Mouse (Mus musculus): ENCODE data around the gene Srpk3. TPM values are rescaled to one million over a fixed set of nuclear protein-coding genes. Genes with fewer than 3 reads are reported as not detected.

The Srpk3 gene
- polyA plus RNA-seq, 1 experiment from 2014 or later, result 0.78 TPM

GRCm38 (mm10) chrX:73788501-73788900 lies 14.3 kb downstream of the Srpk3 start:
- H3K27me3 ChIP-seq (ENCODE audit: control insufficient read depth, insufficient read depth, low read length), result no peaks in the 10 kb centered on the region
- H3K27ac ChIP-seq (ENCODE audit: low read depth, low read length), result no peak overlapping the region
- DNase-seq (ENCODE audit: low spot score, missing footprints), result no peak
- no peak overlapping the region for H3K4me3 ChIP-seq (ENCODE audit: low read depth, low read length)
- H3K4me1 ChIP-seq (ENCODE audit: control insufficient read depth, insufficient read depth, low read length), result peaks cover 2% of the 10 kb centered on the region; the same call in 1 of the 2 replicates
- no peaks in the 10 kb centered on the region for H3K9me3 ChIP-seq (ENCODE audit: control insufficient read depth, low read length)
- H3K4me2 ChIP-seq, result no peak overlapping the region
- H3K36me3 ChIP-seq (ENCODE audit: control insufficient read depth, insufficient read depth, low read length), result no peaks in the 10 kb centered on the region
- no peak overlapping the region for H3K9ac ChIP-seq (ENCODE audit: low read length)
- WGBS, result 85% methylated on average over 1 of the region's 1 CpGs
- no peak for ATAC-seq (ENCODE audit: low FRiP score)

- no peak for DNase-seq (ENCODE audit: low spot score, missing footprints)
- ATAC-seq (ENCODE audit: low FRiP score), result no peak
Observed at GRCm38 (mm10) chrX:73793039-73793438, 18.8 kb downstream of the Srpk3 start.

GRCm38 (mm10) chrX:73793505-73793904 lies 19.3 kb downstream of the Srpk3 start:
- no peak for ATAC-seq (ENCODE audit: low FRiP score)
- H3K4me1 ChIP-seq (ENCODE audit: control insufficient read depth, insufficient read depth, low read length), result no peaks in the 10 kb centered on the region
- H3K9me3 ChIP-seq (ENCODE audit: control insufficient read depth, low read length), result no peaks in the 10 kb centered on the region
- no peaks in the 10 kb centered on the region for H3K36me3 ChIP-seq (ENCODE audit: control insufficient read depth, insufficient read depth, low read length)
- no peak overlapping the region for H3K4me3 ChIP-seq (ENCODE audit: low read depth, low read length)
- WGBS, result 40% methylated on average over 1 of the region's 1 CpGs
- no peaks in the 10 kb centered on the region for H3K27me3 ChIP-seq (ENCODE audit: control insufficient read depth, insufficient read depth, low read length)
- H3K9ac ChIP-seq (ENCODE audit: low read length), result no peak overlapping the region
- H3K27ac ChIP-seq (ENCODE audit: low read depth, low read length), result no peak overlapping the region
- no peak for DNase-seq (ENCODE audit: low spot score, missing footprints)
- H3K4me2 ChIP-seq, result no peak overlapping the region

More at GRCm38 (mm10) chrX:73793039-73793438, 18.8 kb downstream of the Srpk3 start:
- no peak overlapping the region for H3K4me3 ChIP-seq (ENCODE audit: low read depth, low read length)
- no peaks in the 10 kb centered on the region for H3K36me3 ChIP-seq (ENCODE audit: control insufficient read depth, insufficient read depth, low read length)
- H3K9ac ChIP-seq (ENCODE audit: low read length), result no peak overlapping the region
- no peak overlapping the region for H3K4me2 ChIP-seq
- no peak overlapping the region for H3K27ac ChIP-seq (ENCODE audit: low read depth, low read length)
- no peaks in the 10 kb centered on the region for H3K4me1 ChIP-seq (ENCODE audit: control insufficient read depth, insufficient read depth, low read length)
- H3K27me3 ChIP-seq (ENCODE audit: control insufficient read depth, insufficient read depth, low read length), result no peaks in the 10 kb centered on the region
- H3K9me3 ChIP-seq (ENCODE audit: control insufficient read depth, low read length), result no peaks in the 10 kb centered on the region

- DNase-seq (ENCODE audit: low spot score, missing footprints) (no peak), ATAC-seq (ENCODE audit: low FRiP score) (no peak)
- WGBS, result 89% methylated on average over 2 of the region's 2 CpGs
- no peaks in the 10 kb centered on the region for H3K9me3 ChIP-seq (ENCODE audit: control insufficient read depth, low read length)
- no peak overlapping the region for H3K9ac ChIP-seq (ENCODE audit: low read length)
- H3K4me1 ChIP-seq (ENCODE audit: control insufficient read depth, insufficient read depth, low read length), result no peaks in the 10 kb centered on the region
- H3K27ac ChIP-seq (ENCODE audit: low read depth, low read length), result no peak overlapping the region
- no peak overlapping the region for H3K4me3 ChIP-seq (ENCODE audit: low read depth, low read length)
- H3K4me2 ChIP-seq, result no peak overlapping the region
- H3K36me3 ChIP-seq (ENCODE audit: control insufficient read depth, insufficient read depth, low read length), result no peaks in the 10 kb centered on the region
- no peaks in the 10 kb centered on the region for H3K27me3 ChIP-seq (ENCODE audit: control insufficient read depth, insufficient read depth, low read length)
Observed at GRCm38 (mm10) chrX:73797511-73797910, 23.3 kb downstream of the Srpk3 start.

- Histone ChIP-seq H3K4me3 (ENCODE audit: low read depth, low read length) (no peak overlapping the region), H3K4me2 (no peak overlapping the region), H3K4me1 (ENCODE audit: control insufficient read depth, insufficient read depth, low read length) (no peaks in the 10 kb centered on the region), H3K9me3 (ENCODE audit: control insufficient read depth, low read length) (no peaks in the 10 kb centered on the region), H3K36me3 (ENCODE audit: control insufficient read depth, insufficient read depth, low read length) (no peaks in the 10 kb centered on the region), H3K27ac (ENCODE audit: low read depth, low read length) (no peak overlapping the region), H3K27me3 (ENCODE audit: control insufficient read depth, insufficient read depth, low read length) (no peaks in the 10 kb centered on the region), H3K9ac (ENCODE audit: low read length) (no peak overlapping the region)
- WGBS, result 41% methylated on average over 9 of the region's 9 CpGs
- peak; percentile 87 for ATAC-seq (ENCODE audit: low FRiP score)
- peak; percentile 95 for DNase-seq (ENCODE audit: low spot score, missing footprints)
Observed at GRCm38 (mm10) chrX:73798502-73798901, 24.3 kb downstream of the Srpk3 start.

GRCm38 (mm10) chrX:73805814-73806213 lies 31.6 kb downstream of the Srpk3 start:
- WGBS, result 69% methylated on average over 1 of the region's 1 CpGs
- ATAC-seq (ENCODE audit: low FRiP score), result no peak

GRCm38 (mm10) chrX:73815072-73815471 lies 40.9 kb downstream of the Srpk3 start:
- DNase-seq (ENCODE audit: low spot score, missing footprints) (peak; percentile 89), ATAC-seq (ENCODE audit: low FRiP score) (peak; percentile 74)
- H3K4me3 ChIP-seq (ENCODE audit: low read depth, low read length), result peak overlapping the region; percentile 22; the same call in 1 of the 2 replicates
- H3K9ac ChIP-seq (ENCODE audit: low read length), result peak overlapping the region; percentile 71
- WGBS, result 32% methylated on average over 11 of the region's 14 CpGs
- H3K4me2 ChIP-seq, result peak overlapping the region; percentile 40
- H3K4me1 ChIP-seq (ENCODE audit: control insufficient read depth, insufficient read depth, low read length), result peaks cover 6% of the 10 kb centered on the region; the same call in 1 of the 2 replicates
- H3K27me3 ChIP-seq (ENCODE audit: control insufficient read depth, insufficient read depth, low read length), result no peaks in the 10 kb centered on the region
- H3K9me3 ChIP-seq (ENCODE audit: control insufficient read depth, low read length), result no peaks in the 10 kb centered on the region
- H3K27ac ChIP-seq (ENCODE audit: low read depth, low read length), result peak overlapping the region; percentile 35; the same call in 1 of the 2 replicates
- H3K36me3 ChIP-seq (ENCODE audit: control insufficient read depth, insufficient read depth, low read length), result no peaks in the 10 kb centered on the region

More at GRCm38 (mm10) chrX:73805814-73806213, 31.6 kb downstream of the Srpk3 start:
- Histone ChIP-seq H3K4me3 (ENCODE audit: low read depth, low read length) (no peak overlapping the region), H3K4me1 (ENCODE audit: control insufficient read depth, insufficient read depth, low read length) (no peaks in the 10 kb centered on the region), H3K27me3 (ENCODE audit: control insufficient read depth, insufficient read depth, low read length) (no peaks in the 10 kb centered on the region), H3K9me3 (ENCODE audit: control insufficient read depth, low read length) (no peaks in the 10 kb centered on the region), H3K36me3 (ENCODE audit: control insufficient read depth, insufficient read depth, low read length) (no peaks in the 10 kb centered on the region), H3K9ac (ENCODE audit: low read length) (no peak overlapping the region), H3K27ac (ENCODE audit: low read depth, low read length) (no peak overlapping the region), H3K4me2 (no peak overlapping the region)
- DNase-seq (ENCODE audit: low spot score, missing footprints), result no peak

GRCm38 (mm10) chrX:73816596-73817314 lies 42.5 kb downstream of the Srpk3 start:
- WGBS, result 47% methylated on average over 3 of the region's 3 CpGs
- ATAC-seq (ENCODE audit: low FRiP score), result no peak
- no peaks in the 10 kb centered on the region for H3K27me3 ChIP-seq (ENCODE audit: control insufficient read depth, insufficient read depth, low read length)

GRCm38 (mm10) chrX:73823747-73824146 lies 49.5 kb downstream of the Srpk3 start:
- Histone ChIP-seq H3K9me3 (ENCODE audit: control insufficient read depth, low read length) (no peaks in the 10 kb centered on the region), H3K36me3 (ENCODE audit: control insufficient read depth, insufficient read depth, low read length) (no peaks in the 10 kb centered on the region), H3K4me2 (peak overlapping the region; percentile 64), H3K27ac (ENCODE audit: low read depth, low read length) (no peak overlapping the region), H3K27me3 (ENCODE audit: control insufficient read depth, insufficient read depth, low read length) (no peaks in the 10 kb centered on the region), H3K9ac (ENCODE audit: low read length) (peak overlapping the region; percentile 77), H3K4me3 (ENCODE audit: low read depth, low read length) (peak overlapping the region; percentile 58), H3K4me1 (ENCODE audit: control insufficient read depth, insufficient read depth, low read length) (0 out of 2 replicates have a peak, but pooled peaks cover 2% of the 10 kb centered on the region)
- DNase-seq (ENCODE audit: low spot score, missing footprints) (peak; percentile 84), ATAC-seq (ENCODE audit: low FRiP score) (peak; percentile 58)
- 18% methylated on average over 17 of the region's 17 CpGs for WGBS

More at GRCm38 (mm10) chrX:73816596-73817314, 42.5 kb downstream of the Srpk3 start:
- no peak for DNase-seq (ENCODE audit: low spot score, missing footprints)
- H3K36me3 ChIP-seq (ENCODE audit: control insufficient read depth, insufficient read depth, low read length), result no peaks in the 10 kb centered on the region
- H3K9me3 ChIP-seq (ENCODE audit: control insufficient read depth, low read length), result no peaks in the 10 kb centered on the region
- H3K4me3 ChIP-seq (ENCODE audit: low read depth, low read length), result no peak overlapping the region
- H3K27ac ChIP-seq (ENCODE audit: low read depth, low read length), result no peak overlapping the region
- H3K9ac ChIP-seq (ENCODE audit: low read length), result no peak overlapping the region
- H3K4me2 ChIP-seq, result no peak overlapping the region
- H3K4me1 ChIP-seq (ENCODE audit: control insufficient read depth, insufficient read depth, low read length), result peaks cover 6% of the 10 kb centered on the region; the same call in 1 of the 2 replicates
